Mouse (Mus musculus): ENCODE results near the gene Hrc. TPM values are rescaled to one million over a fixed set of nuclear protein-coding genes. Genes with fewer than 3 reads are reported as not detected.
"Not testable (repeated sequence)": the region's sequence is repeated elsewhere in the genome, so short reads cannot be mapped to it uniquely, and the experiment has no call there.

Hrc gene
- polyA plus RNA-seq, 1 experiment: 173 TPM

GRCm38 (mm10) chr7:45343543-45343942 lies 8.5 kb downstream of the Hrc start:
- Histone ChIP-seq H3K4me2 (ENCODE audit: low read depth) (no peak overlapping the region), H3K36me3 (ENCODE audit: control insufficient read depth, insufficient read depth) (no peaks in the 10 kb centered on the region), H3ac (ENCODE audit: control insufficient read depth, insufficient read length) (no peak overlapping the region), H3K79me2 (ENCODE audit: control insufficient read depth, insufficient read depth) (no peaks in the 10 kb centered on the region), H3K4me3 (no peak overlapping the region), H3K27me3 (ENCODE audit: control insufficient read depth, insufficient read depth, insufficient read length) (no peaks in the 10 kb centered on the region)
- TF ChIP-seq SRF (IDR thresholded peaks at IDR 0.05; ENCODE audit: control insufficient read depth, insufficient read length, low read depth) (no peak), CEBPB (IDR thresholded peaks at IDR 0.05; ENCODE audit: insufficient read depth, poor library complexity, severe bottlenecking) (no peak), MAX (IDR thresholded peaks at IDR 0.05; ENCODE audit: low read depth) (no peak), MYOD1 (IDR thresholded peaks at IDR 0.05; ENCODE audit: control insufficient read depth in 1 of 3, insufficient read length in 2 of 3, low read depth in 2 of 3) (no peak), REST (IDR thresholded peaks at IDR 0.05; ENCODE audit: insufficient read depth, insufficient read length) (no peak), TCF3 (IDR thresholded peaks at IDR 0.05; ENCODE audit: insufficient read length, low read depth) (no peak), E2F4 (IDR thresholded peaks at IDR 0.05; ENCODE audit: insufficient read depth) (no peak), MYOG (IDR thresholded peaks at IDR 0.05; ENCODE audit: control insufficient read depth in 1 of 3, insufficient read depth in 1 of 3, insufficient read length in 2 of 3, low read depth in 2 of 3) (no peak)

DNA sequence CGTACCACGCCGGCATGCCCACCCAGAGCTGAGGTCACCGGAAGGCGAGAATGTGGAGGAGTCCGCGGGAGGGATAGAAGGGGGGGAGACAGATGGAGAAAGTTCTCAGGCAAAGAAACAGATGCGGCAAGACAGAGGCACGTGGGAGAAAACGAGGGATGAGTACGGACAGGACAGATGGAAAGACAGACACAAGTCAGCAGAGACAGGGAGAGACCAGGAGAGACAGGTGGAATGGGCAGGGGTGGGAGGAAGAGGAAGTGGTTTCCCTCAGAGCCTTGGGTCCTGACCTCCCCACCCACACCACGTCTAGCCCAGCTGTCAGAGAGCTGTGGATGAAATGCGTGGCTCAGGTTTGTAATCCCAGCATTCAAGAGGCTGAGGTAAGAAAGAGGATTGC lies 11.8 kb downstream of the Hrc start:
- TF ChIP-seq MYOD1 (IDR thresholded peaks at IDR 0.05; ENCODE audit: control insufficient read depth in 1 of 3, insufficient read length in 2 of 3, low read depth in 2 of 3) (peak in 2 of 3 experiments; percentile 80 to 97), MAX (IDR thresholded peaks at IDR 0.05; ENCODE audit: low read depth) (no peak), MYOG (IDR thresholded peaks at IDR 0.05; ENCODE audit: control insufficient read depth in 1 of 3, insufficient read depth in 1 of 3, insufficient read length in 2 of 3, low read depth in 2 of 3) (peak in 2 of 3 experiments; percentile 25 to 86), TCF12 (IDR thresholded peaks at IDR 0.05; ENCODE audit: insufficient read depth, poor library complexity, severe bottlenecking) (peak; percentile 29), REST (IDR thresholded peaks at IDR 0.05; ENCODE audit: insufficient read depth, insufficient read length) (no peak)
- no peak overlapping the region for H3K4me3 ChIP-seq
- H3ac ChIP-seq (ENCODE audit: control insufficient read depth, insufficient read length): no peak overlapping the region
- H3K27me3 ChIP-seq (ENCODE audit: control insufficient read depth, insufficient read depth, insufficient read length): no peaks in the 10 kb centered on the region
- no peak overlapping the region for H3K4me2 ChIP-seq (ENCODE audit: low read depth)
- no peaks in the 10 kb centered on the region for H3K36me3 ChIP-seq (ENCODE audit: control insufficient read depth, insufficient read depth)
- H3K79me2 ChIP-seq (ENCODE audit: control insufficient read depth, insufficient read depth): no peaks in the 10 kb centered on the region

GRCm38 (mm10) chr7:45353041-45353440 lies 18.0 kb downstream of the Hrc start:
- H3K79me2 ChIP-seq (ENCODE audit: control insufficient read depth, insufficient read depth): no peaks in the 10 kb centered on the region
- no peak for TF ChIP-seq TCF3 (IDR thresholded peaks at IDR 0.05; ENCODE audit: insufficient read length, low read depth)
- TF ChIP-seq E2F4 (IDR thresholded peaks at IDR 0.05; ENCODE audit: insufficient read depth): no peak
- TF ChIP-seq TCF12 (IDR thresholded peaks at IDR 0.05; ENCODE audit: insufficient read depth, poor library complexity, severe bottlenecking): no peak
- TF ChIP-seq MYOG (IDR thresholded peaks at IDR 0.05; ENCODE audit: control insufficient read depth in 1 of 3, insufficient read depth in 1 of 3, insufficient read length in 2 of 3, low read depth in 2 of 3): no peak
- no peak for TF ChIP-seq REST (IDR thresholded peaks at IDR 0.05; ENCODE audit: insufficient read depth, insufficient read length)
- TF ChIP-seq SRF (IDR thresholded peaks at IDR 0.05; ENCODE audit: control insufficient read depth, insufficient read length, low read depth): no peak
- no peak for TF ChIP-seq POLR2AphosphoS2 (IDR thresholded peaks at IDR 0.05; ENCODE audit: insufficient read length, low read depth)
- no peaks in the 10 kb centered on the region for H3K36me3 ChIP-seq (ENCODE audit: control insufficient read depth, insufficient read depth)
- no peak overlapping the region for H3ac ChIP-seq (ENCODE audit: control insufficient read depth, insufficient read length)
- H3K4me2 ChIP-seq (ENCODE audit: low read depth): no peak overlapping the region
- H3K27me3 ChIP-seq (ENCODE audit: control insufficient read depth, insufficient read depth, insufficient read length): no peaks in the 10 kb centered on the region
- H3K4me3 ChIP-seq: no peak overlapping the region

GRCm38 (mm10) chr7:45355318-45356020 lies 20.4 kb downstream of the Hrc start:
- Histone ChIP-seq H3K4me3 (no peak overlapping the region), H3K36me3 (ENCODE audit: control insufficient read depth, insufficient read depth) (no peaks in the 10 kb centered on the region), H3K4me2 (ENCODE audit: low read depth) (no peak overlapping the region), H3ac (ENCODE audit: control insufficient read depth, insufficient read length) (no peak overlapping the region), H3K27me3 (ENCODE audit: control insufficient read depth, insufficient read depth, insufficient read length) (no peaks in the 10 kb centered on the region), H3K79me2 (ENCODE audit: control insufficient read depth, insufficient read depth) (no peaks in the 10 kb centered on the region)
- TF ChIP-seq E2F4 (IDR thresholded peaks at IDR 0.05; ENCODE audit: insufficient read depth) (no peak), CEBPB (IDR thresholded peaks at IDR 0.05; ENCODE audit: insufficient read depth, poor library complexity, severe bottlenecking) (no peak), USF1 (IDR thresholded peaks at IDR 0.05; ENCODE audit: low read depth) (no peak), MYOD1 (IDR thresholded peaks at IDR 0.05; ENCODE audit: control insufficient read depth in 1 of 3, insufficient read length in 2 of 3, low read depth in 2 of 3) (no peak), POLR2A (IDR thresholded peaks at IDR 0.05; ENCODE audit: insufficient read length, low read depth) (no peak), TCF12 (IDR thresholded peaks at IDR 0.05; ENCODE audit: insufficient read depth, poor library complexity, severe bottlenecking) (no peak), POLR2AphosphoS2 (IDR thresholded peaks at IDR 0.05; ENCODE audit: insufficient read length, low read depth) (no peak), MYOG (IDR thresholded peaks at IDR 0.05; ENCODE audit: control insufficient read depth in 1 of 3, insufficient read depth in 1 of 3, insufficient read length in 2 of 3, low read depth in 2 of 3) (no peak), REST (IDR thresholded peaks at IDR 0.05; ENCODE audit: insufficient read depth, insufficient read length) (no peak), TCF3 (IDR thresholded peaks at IDR 0.05; ENCODE audit: insufficient read length, low read depth) (no peak), SRF (IDR thresholded peaks at IDR 0.05; ENCODE audit: control insufficient read depth, insufficient read length, low read depth) (no peak), MAX (IDR thresholded peaks at IDR 0.05; ENCODE audit: low read depth) (no peak)

- TF ChIP-seq MAX (IDR thresholded peaks at IDR 0.05; ENCODE audit: low read depth) (no peak), MYOD1 (IDR thresholded peaks at IDR 0.05; ENCODE audit: control insufficient read depth in 1 of 3, insufficient read length in 2 of 3, low read depth in 2 of 3) (no peak), POLR2A (IDR thresholded peaks at IDR 0.05; ENCODE audit: insufficient read length, low read depth) (no peak), MYOG (IDR thresholded peaks at IDR 0.05; ENCODE audit: control insufficient read depth in 1 of 3, insufficient read depth in 1 of 3, insufficient read length in 2 of 3, low read depth in 2 of 3) (no peak), E2F4 (IDR thresholded peaks at IDR 0.05; ENCODE audit: insufficient read depth) (no peak), TCF12 (IDR thresholded peaks at IDR 0.05; ENCODE audit: insufficient read depth, poor library complexity, severe bottlenecking) (no peak), USF1 (IDR thresholded peaks at IDR 0.05; ENCODE audit: low read depth) (no peak), TCF3 (IDR thresholded peaks at IDR 0.05; ENCODE audit: insufficient read length, low read depth) (no peak), REST (IDR thresholded peaks at IDR 0.05; ENCODE audit: insufficient read depth, insufficient read length) (no peak), SRF (IDR thresholded peaks at IDR 0.05; ENCODE audit: control insufficient read depth, insufficient read length, low read depth) (no peak), POLR2AphosphoS2 (IDR thresholded peaks at IDR 0.05; ENCODE audit: insufficient read length, low read depth) (no peak)
- Histone ChIP-seq H3K4me2 (ENCODE audit: low read depth) (no peak overlapping the region), H3K27me3 (ENCODE audit: control insufficient read depth, insufficient read depth, insufficient read length) (no peaks in the 10 kb centered on the region)
These were observed 21.0 kb downstream of the Hrc start for GRCm38 (mm10) chr7:45356087-45356486.

DNA sequence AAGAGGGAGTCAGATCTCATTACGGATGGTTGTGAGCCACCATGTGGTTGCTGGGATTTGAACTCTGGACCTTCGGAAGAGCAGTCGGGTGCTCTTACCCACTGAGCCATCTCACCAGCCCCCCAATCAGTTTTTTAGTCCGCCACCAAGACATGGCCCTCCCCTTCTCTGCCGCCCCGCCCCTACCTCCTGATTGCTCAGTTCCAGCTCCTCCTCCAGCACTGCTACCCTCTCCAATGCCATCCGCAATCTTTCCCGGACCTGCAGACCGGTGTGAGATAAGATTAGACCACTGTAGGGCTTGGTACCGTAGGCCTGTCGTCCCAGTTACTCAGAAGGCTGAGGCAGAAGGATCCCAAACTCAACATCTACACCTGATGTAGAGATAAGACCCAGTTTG lies 24.0 kb downstream of the Hrc start:
- H3K4me2 ChIP-seq (ENCODE audit: low read depth); H3K79me2 ChIP-seq (ENCODE audit: control insufficient read depth, insufficient read depth); H3ac ChIP-seq (ENCODE audit: control insufficient read depth, insufficient read length); H3K4me3 ChIP-seq; H3K27me3 ChIP-seq (ENCODE audit: control insufficient read depth, insufficient read depth, insufficient read length); H3K36me3 ChIP-seq (ENCODE audit: control insufficient read depth, insufficient read depth): not testable (repeated sequence)

More at GRCm38 (mm10) chr7:45356087-45356486, 21.0 kb downstream of the Hrc start:
- H3ac ChIP-seq (ENCODE audit: control insufficient read depth, insufficient read length): no peak overlapping the region
- no peak overlapping the region for H3K4me3 ChIP-seq
- no peaks in the 10 kb centered on the region for H3K36me3 ChIP-seq (ENCODE audit: control insufficient read depth, insufficient read depth)
- no peaks in the 10 kb centered on the region for H3K79me2 ChIP-seq (ENCODE audit: control insufficient read depth, insufficient read depth)

All from myocyte (in vitro differentiated cells).